Mouse (Mus musculus): ENCODE results near the gene Slc16a6. TPM values are rescaled to one million over a fixed set of nuclear protein-coding genes. Genes with fewer than 3 reads are reported as not detected.

The Slc16a6 gene
- polyA plus RNA-seq, 1 experiment from 2014 or later: 1.2 TPM

DNA sequence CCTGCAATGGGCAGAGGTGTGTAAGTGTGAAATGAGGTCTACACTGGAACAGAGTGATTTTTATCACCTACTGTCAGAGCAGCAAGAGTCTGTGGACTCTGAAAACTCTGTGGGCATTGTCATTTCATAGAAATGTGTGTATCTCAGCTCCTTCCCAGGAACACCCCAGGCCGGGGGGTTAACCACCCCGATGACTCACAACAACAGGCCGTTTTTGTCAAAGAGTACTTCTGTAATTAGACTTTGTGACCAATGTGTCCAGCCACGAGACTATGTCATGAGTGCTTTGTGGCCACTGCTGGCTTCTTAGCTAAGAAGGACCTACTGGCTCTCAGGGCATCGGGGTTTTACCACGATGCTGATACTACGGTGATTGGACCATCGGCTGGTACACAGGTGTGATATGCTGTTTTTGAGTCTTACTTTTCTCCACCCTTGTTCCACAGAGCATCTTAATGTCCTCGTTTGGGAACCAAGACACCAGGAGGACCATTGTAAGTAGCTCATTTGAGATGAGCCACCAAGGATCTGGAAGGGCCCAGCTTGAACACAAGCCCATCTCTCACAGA, 55.8 kb downstream of the Slc16a6 start:
- in situ Hi-C loops (cut with MboI; ENCODE audit: low pct_unique_long_range_greater_than_20kb): no loop called here
- H3K27me3 ChIP-seq: no peaks in the 10 kb centered on the region
- ATAC-seq: peak; percentile 54
- TF ChIP-seq CTCF (IDR thresholded peaks at IDR 0.05): no peak
- ChIA-PET CTCF (interaction anchor here (1.1 to 1.5 kb wide), 6 partner anchors 13 to 162 kb away, joined by 3 to 4 read pairs (median 3); no protein-coding TSS in a partner anchor), POLR2A (interaction anchor here (1.0 kb wide), 1 partner anchor 44 kb away, joined by 3 read pairs; no protein-coding TSS in a partner anchor)
- peak; percentile 44 for DNase-seq (ENCODE audit: low read depth, low spot score)

DNA sequence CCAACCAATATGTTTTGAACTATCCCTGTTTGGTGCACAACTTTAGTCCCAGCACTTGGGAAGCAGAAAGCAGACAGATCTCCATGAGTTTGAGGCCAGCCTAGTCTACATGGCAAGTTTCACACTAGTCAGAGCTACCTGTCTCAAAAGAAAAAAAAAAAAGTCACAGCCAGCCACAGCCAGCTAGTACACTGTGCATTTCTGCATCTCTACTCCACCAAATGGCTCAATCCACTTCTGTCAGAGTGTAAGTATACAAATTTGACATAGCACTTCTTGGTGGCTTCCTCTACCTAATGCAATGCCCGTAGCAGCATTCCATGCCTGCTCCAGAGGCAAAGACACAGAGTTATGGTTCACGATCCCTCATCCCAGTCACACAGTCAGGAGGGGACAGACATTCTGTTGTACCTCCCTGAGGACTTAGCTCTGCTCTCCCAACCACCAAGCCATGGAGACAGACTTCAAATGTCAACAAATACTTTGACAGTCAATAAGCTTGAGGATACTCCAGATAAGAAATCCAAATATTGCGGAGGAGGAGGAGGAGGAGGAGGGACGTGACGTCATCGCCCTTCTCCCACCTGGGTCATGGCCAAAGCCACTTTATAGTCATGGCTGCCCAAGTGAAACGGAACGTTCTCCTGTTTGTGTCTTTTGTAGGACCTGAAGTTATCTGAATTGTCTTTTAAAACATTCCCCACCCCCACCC, 56.5 kb downstream of the Slc16a6 start:
- no peaks in the 10 kb centered on the region for H3K27me3 ChIP-seq
- CTCF ChIA-PET: interaction anchor here (1.1 to 1.5 kb wide), 6 partner anchors 13 to 162 kb away, joined by 3 to 4 read pairs (median 3); no protein-coding TSS in a partner anchor
- DNase-seq (ENCODE audit: low read depth, low spot score) (no peak), ATAC-seq (peak; percentile 30)
- TF ChIP-seq CTCF (IDR thresholded peaks at IDR 0.05): no peak
- POLR2A ChIA-PET: no interaction called here
- in situ Hi-C loops (cut with MboI; ENCODE audit: low pct_unique_long_range_greater_than_20kb): no loop called here

DNA sequence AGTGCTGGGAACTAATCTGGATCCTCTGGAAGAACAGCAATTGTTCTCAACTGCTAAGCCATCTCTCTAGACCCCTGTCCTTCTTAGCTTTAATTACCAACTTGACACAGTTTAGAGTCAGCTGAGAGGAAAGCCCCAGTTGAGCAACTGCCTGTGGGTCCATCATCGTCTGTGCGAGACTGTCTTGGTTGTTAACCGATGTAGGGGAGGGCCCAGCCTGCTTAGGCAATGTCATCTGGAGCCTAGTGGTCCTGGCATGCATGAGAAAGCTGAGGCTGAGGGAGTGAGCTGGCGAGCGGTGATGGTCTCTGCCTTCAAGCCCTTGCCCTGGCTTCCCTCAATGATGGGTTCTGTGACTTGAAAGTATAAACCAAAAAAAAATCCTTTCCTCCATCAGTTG, 58.6 kb downstream of the Slc16a6 start:
- ATAC-seq (no peak), DNase-seq (ENCODE audit: low read depth, low spot score) (no peak)
- POLR2A ChIA-PET: no interaction called here
- no peaks in the 10 kb centered on the region for H3K27me3 ChIP-seq
- TF ChIP-seq CTCF (IDR thresholded peaks at IDR 0.05): no peak
- CTCF ChIA-PET: no interaction called here
- in situ Hi-C loops (cut with MboI; ENCODE audit: low pct_unique_long_range_greater_than_20kb): no loop called here

DNA sequence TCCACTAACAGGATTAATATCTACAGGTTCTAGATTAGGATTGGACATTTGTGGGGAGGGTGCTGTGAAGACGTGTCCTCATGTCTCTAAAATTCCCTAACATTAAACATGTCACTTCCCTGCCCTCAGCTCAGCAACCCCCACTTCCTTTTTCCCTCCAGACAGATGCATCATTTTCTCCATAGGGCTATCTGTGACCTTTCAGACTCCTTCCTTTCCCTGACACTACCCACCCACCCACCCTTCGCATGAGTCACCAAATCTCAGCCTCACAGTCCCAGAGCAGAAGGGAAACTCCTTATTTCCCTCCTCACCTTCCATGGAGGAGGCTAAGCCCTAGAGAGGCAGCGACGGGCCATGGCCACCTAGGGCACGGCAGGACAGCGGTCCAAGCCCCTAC, 59.8 kb downstream of the Slc16a6 start, which contains the start of gene 9930022D16Rik:
Gene 9930022D16Rik (plus strand): TSS at position 301 of the 400 bp plus-strand sequence.
- CTCF ChIA-PET: no interaction called here

DNA sequence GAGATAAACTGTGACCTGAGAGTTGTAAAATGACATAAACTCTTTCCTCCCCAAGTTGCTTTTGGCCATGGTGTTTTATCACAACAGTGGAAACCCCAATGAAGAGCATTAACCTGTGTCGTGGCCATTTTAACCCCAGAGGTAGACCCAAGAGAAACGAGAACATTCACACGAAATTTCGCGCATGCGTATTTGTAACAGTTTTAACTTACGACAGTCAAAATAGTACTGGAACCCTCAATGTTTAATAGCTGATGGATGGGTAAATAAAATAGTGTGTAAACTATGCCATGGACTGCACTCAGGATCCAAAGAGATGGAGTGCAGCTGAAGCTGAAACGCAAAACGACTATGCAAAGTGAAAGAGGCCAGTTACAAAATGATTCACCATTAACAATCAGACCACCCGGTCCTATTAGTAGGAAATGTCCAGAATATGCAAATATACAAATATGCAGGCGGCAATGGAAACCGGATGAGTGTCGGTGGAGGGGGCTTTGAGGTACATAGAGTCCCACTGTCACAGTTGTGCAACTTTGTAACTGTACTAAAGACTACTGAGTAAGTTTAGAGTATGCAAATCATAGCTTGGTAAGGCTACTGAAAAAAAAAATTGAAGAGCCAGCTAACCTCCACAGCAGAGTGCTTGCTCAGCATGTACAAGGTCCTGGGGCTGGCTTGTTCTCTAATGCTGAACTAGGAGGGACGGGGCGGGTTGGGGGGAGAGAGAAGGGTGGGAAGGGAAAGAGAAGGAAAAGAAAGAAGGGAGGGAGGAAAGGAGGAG, 63.0 kb downstream of the Slc16a6 start:
- ATAC-seq (no peak), DNase-seq (ENCODE audit: low read depth, low spot score) (no peak)
- ChIA-PET CTCF (no interaction called here), POLR2A (no interaction called here)
- no peaks in the 10 kb centered on the region for H3K27me3 ChIP-seq
- TF ChIP-seq CTCF (IDR thresholded peaks at IDR 0.05): no peak
- in situ Hi-C loops (cut with MboI; ENCODE audit: low pct_unique_long_range_greater_than_20kb): no loop called here

More for the DNA sequence above, 59.8 kb downstream of the Slc16a6 start, which contains the start of gene 9930022D16Rik:
- POLR2A ChIA-PET: no interaction called here
- no peaks in the 10 kb centered on the region for H3K27me3 ChIP-seq
- in situ Hi-C loops (cut with MboI; ENCODE audit: low pct_unique_long_range_greater_than_20kb): no loop called here
- ATAC-seq (no peak), DNase-seq (ENCODE audit: low read depth, low spot score) (no peak)
- TF ChIP-seq CTCF (IDR thresholded peaks at IDR 0.05): no peak

DNA sequence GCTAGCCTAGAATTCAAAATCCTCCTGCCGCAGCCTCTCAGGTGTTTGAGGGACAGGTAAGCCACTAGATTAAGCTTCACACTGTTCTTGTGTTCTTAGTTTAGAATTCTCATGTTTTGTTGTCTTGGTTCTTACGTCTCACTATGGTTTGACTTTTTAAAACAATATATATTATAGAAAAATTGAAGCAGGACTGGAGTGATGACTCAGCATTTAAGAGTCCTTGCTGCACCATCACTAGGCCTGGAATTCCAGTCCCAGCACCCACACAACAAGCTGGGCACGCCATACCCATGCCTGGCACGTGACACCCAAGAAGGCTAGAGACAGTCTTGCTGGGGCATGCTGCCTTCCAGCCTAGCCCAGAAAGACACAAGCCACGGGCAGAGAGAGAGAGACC, 67.0 kb downstream of the Slc16a6 start:
- in situ Hi-C loops (cut with MboI; ENCODE audit: low pct_unique_long_range_greater_than_20kb): no loop called here
- DNase-seq (ENCODE audit: low read depth, low spot score) (no peak), ATAC-seq (no peak)
- no peaks in the 10 kb centered on the region for H3K27me3 ChIP-seq
- POLR2A ChIA-PET: interaction anchor here (1.0 kb wide), 1 partner anchor 76 kb away, joined by 3 read pairs; no protein-coding TSS in a partner anchor
- no peak for TF ChIP-seq CTCF (IDR thresholded peaks at IDR 0.05)
- CTCF ChIA-PET: interaction anchor here (1.1 to 1.4 kb wide), 2 partner anchors 8 to 20 kb away, joined by 3 read pairs; no protein-coding TSS in a partner anchor

Other genes with a start within 250 kb of the Slc16a6 start
- gene Rgs9, start 175.5 kb downstream of the Slc16a6 start, polyA plus RNA-seq (2021): 3.3 TPM
- gene Gna13, start 110.8 kb downstream of the Slc16a6 start, polyA plus RNA-seq (2021): 50.4 TPM
- not detected for gene 9930022D16Rik, start 59.7 kb downstream of the Slc16a6 start, polyA plus RNA-seq (2021)
- gene Amz2, start 47.7 kb downstream of the Slc16a6 start, polyA plus RNA-seq (2021): 48.6 TPM
- gene Arsg, start 224 bp downstream of the Slc16a6 start, polyA plus RNA-seq (2021): 1.1 TPM
- gene Wipi1, start 138.4 kb upstream of the Slc16a6 start, polyA plus RNA-seq (2021): 36.7 TPM
- 258 TPM for gene Prkar1a, start 175.8 kb upstream of the Slc16a6 start, polyA plus RNA-seq (2021)
- 0.14 TPM for gene Fam20a, start 248.7 kb upstream of the Slc16a6 start, polyA plus RNA-seq (2021)